Mouse (Mus musculus) erythroid progenitor cell, adult 5-6 weeks (primary cell): ENCODE results near the gene Gm8251. TPM values are rescaled to one million over a fixed set of nuclear protein-coding genes. Genes with fewer than 3 reads are reported as not detected.
"Not testable (repeated sequence)": the region's sequence is repeated elsewhere in the genome, so short reads cannot be mapped to it uniquely, and the experiment has no call there.

ENCODE experiments used
- ATAC-seq: replicated peaks from 2 replicates; pipeline ENCODE4 v1.8.0; 2016; ENCODE audit warnings: moderate number of reproducible peaks, mild to moderate bottlenecking, moderate TSS enrichment, inconsistent platforms; ENCODE audit not compliant: poor library complexity, low FRiP score, severe bottlenecking
- total RNA-seq, 2 experiments: library from RNA; stranded (forward) in 1 of 2; stranded (reverse) in 1 of 2; fragments of 150-400 nt in 1 of 2; fragments of 186-747, 209-891 nt in 1 of 2; gene quantifications; 2 replicates each; pipeline versions ENCODE4 v1.2.3 to v1.2.4; 2015 to 2017; ENCODE audit warnings: low replicate concordance in 2 of 2

Gene Gm8251
- total RNA-seq (2015; ENCODE audit: low replicate concordance) = 2.1 and 5.4 TPM in 2 replicates
- total RNA-seq (2017; ENCODE audit: low replicate concordance) = 3.3 and 5.9 TPM in 2 replicates

- no peak for ATAC-seq
Measured at GRCm38 (mm10) chr1:44061836-44062235, at the start of gene Gm8251. TSS of gene Gm8251 (minus strand) at chr1:44061936.

DNA sequence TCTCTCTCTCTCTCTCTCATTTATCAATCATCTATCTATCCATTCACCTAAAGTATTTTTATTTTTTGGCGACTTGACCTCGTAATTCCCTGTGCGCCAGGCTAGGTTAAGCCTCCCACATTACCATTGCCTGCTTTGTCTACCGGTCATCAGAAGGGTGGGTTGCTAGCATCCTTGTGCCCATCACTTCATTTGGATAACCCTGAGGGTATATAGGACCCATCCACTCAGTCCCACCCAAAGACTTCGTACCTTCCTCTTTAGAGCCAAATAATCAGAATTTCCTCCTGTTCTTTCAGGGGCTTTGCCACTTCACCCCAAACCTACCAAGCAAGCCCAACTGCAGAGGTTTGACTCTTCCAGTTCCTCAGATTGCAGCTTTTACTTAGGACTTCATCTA, 41.2 kb upstream of the Gm8251 start:
- ATAC-seq = no peak

- ATAC-seq = peak; percentile 97
Measured at GRCm38 (mm10) chr1:44102259-44102717, 40.6 kb upstream of the Gm8251 start, which contains the start of gene Tex30. TSS of gene Tex30 (minus strand) at chr1:44102441.

GRCm38 (mm10) chr1:44101448-44102225, 39.9 kb upstream of the Gm8251 start:
- peak; percentile 65 for ATAC-seq

- ATAC-seq = peak; percentile 52; the same call in 1 of the 2 replicates
Measured at GRCm38 (mm10) chr1:44064625-44065024, 2.9 kb upstream of the Gm8251 start.

DNA sequence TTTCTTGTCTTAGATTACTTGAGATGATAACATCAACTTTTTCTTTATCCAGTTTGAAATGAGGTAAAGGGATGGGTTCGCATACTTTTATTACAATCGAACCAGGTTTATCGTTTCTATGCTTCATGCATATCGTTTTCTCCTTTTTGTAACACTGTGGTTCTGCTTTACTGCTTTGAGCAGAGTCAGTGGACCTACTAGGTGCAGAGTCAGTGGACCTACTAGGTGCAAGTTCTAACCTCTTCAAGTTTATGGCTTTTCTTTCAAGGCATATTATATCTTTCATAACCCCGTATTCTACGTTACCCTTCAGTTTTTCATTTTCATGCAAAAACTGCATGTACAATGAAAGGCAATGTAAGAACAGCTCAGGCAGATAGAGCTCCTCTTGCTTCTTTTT, 1.7 kb upstream of the Gm8251 start:
- ATAC-seq = no peak

- no peak for ATAC-seq
Measured at GRCm38 (mm10) chr1:44057805-44058204, 3.9 kb downstream of the Gm8251 start.

DNA sequence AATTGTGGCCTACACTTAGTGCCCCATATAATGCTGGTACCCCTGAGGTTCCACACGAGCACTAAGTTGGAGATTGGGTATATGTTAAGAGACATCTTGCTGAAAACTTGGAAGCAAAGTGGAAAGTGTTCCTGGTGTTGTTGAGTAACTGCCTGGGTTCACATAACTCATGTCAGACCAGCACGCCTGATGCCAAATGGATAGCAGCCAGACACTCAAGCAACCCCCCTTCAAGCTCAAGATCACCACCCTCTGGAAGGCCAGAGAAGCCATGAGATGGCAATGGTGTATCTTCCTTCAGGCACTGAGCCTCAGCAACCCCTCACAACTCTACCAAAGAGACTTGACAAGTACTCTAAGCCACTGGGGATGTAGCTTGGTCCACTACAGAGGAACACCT, 15.2 kb downstream of the Gm8251 start:
- no peak for ATAC-seq

DNA sequence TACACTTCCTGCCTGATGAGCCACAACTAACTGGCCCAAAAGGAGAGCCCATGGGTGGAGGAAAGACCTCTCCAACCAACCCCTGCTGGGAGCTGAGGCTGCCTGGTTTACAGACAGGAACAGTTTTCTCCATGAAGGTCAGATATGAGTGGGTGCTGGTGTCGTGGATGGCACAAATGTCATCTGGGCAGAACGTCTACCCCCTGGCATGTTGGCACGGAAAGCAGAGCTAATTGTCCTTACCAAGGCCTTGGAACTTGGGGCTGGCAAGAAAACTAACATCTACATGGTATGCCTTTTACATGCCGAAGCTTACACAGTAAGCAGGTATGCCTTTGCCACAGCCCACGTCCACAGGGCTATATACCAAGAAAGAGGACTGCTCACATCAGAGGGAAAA, 16.0 kb downstream of the Gm8251 start:
- not testable (repeated sequence) for ATAC-seq

- ATAC-seq = no peak
Measured at GRCm38 (mm10) chr1:44042555-44042915, 19.2 kb downstream of the Gm8251 start.

DNA sequence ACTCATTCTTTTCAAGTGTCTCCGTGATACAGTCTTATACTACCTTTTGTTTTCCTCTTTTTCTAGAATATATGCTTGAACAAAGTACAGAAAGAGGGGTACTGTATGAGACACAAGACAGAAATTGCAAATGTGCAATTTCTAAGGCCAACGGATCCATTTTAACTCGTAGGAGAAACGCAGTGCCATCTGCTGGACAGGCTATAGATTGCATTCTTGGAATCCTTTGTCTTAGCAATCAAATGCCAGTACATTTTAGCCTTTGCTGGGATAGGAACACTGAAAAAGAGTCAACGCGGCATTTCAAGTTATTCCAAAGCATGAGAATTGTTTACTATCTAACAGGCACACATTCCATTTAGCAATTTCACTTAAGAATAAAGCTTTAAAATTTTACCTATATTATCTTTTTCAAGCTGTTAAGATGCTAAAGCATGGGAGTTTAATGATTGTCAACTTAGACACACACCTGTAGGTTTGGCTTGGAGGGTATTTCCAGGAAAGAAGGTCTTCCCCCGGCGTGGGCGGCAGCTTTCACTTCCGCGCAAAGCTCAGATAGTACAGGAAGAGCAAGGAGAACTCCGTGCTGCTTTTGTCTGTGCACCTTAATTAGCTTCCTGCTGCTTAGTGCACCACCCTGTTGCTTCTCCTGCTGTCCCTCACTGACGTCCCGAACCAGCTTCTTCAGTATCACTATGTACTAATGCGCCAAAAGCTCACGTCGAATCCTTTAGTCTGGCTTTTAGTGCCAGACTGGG, 19.8 kb downstream of the Gm8251 start:
- peak; percentile 67; the same call in 1 of the 2 replicates for ATAC-seq

DNA sequence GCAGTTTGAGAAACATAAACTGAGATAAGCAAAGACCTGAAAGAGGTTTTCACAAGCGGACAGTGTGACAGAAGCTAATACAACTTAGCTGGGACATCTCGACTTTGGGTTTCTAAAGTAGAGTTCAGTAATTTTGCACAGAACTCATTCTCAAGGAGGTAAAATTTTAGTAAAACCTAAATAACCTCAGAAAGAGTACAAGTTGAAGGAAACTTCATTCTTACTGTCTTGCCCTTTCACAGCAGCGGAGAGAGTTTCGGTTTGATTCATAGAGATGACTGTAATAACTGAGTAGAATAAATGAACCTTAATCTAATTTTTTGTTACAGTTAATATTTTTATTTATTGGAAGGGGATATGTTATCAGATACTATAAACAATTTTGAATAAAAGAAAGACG, 28.8 kb downstream of the Gm8251 start:
- no peak for ATAC-seq

GRCm38 (mm10) chr1:44032213-44032612, 29.5 kb downstream of the Gm8251 start:
- ATAC-seq = no peak

DNA sequence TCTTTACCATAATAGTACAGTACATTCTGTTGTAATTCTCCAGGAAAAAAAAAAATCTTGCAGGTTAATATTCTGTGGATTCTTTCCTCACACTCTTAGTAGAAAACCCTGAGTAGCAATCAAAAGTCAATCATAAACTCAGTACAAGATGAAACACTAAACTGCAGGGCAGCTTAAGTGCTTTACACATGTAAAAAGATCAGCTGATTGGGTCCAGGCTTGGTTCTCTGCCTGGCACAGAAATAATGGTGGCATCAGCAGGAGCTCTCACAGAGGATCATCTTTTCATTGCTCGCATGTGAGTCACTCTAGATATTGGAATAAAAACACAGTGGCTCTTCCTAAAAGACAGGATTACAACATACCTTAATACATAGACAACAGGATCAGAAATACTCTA, 34.1 kb downstream of the Gm8251 start:
- no peak for ATAC-seq

GRCm38 (mm10) chr1:44022656-44023055, 39.1 kb downstream of the Gm8251 start:
- ATAC-seq = no peak

DNA sequence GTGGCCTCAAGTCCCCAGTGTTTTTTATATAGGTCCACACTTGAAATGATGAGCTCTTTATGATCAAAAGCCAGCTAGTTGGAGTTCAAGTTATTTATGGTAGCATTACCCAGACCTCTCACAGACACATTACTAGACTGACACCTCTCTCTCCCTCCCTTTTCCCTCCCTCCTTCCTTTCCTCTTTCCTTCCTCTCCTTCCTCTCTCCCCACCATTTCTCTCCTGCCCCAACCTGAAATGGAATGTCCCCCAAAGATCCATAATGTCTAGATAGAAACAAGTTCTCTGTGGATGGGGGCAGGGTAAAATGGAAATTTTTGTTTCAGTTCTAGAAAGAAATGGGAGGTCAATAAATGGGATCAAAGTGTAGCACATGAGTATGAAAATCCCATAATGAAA, 41.8 kb downstream of the Gm8251 start, which contains the start of gene Mettl21c:
Gene Mettl21c (minus strand): TSS at position 101 of the 400 bp plus-strand sequence.
- ATAC-seq = no peak

- ATAC-seq = no peak
Measured at GRCm38 (mm10) chr1:44015556-44015955, 46.2 kb downstream of the Gm8251 start.
